Mouse (Mus musculus) olfactory bulb, adult 2 months (tissue): ENCODE data around the gene Gnl1.

Experiments
- CTCF ChIP-seq: fragments of 200-500 bp; IDR thresholded peaks from 2 replicates; pipeline ENCODE4 v1.5.1; 2012; ENCODE audit warnings: low read depth, mild to moderate bottlenecking, low read length, moderate library complexity; ENCODE audit not compliant: insufficient read depth
- POLR2A ChIP-seq: fragments of 200-500 bp; IDR thresholded peaks from 2 replicates; pipeline ENCODE4 v1.6.1; 2012; ENCODE audit warnings: mild to moderate bottlenecking, low read depth, low read length, moderate library complexity; ENCODE audit not compliant: insufficient read depth

DNA sequence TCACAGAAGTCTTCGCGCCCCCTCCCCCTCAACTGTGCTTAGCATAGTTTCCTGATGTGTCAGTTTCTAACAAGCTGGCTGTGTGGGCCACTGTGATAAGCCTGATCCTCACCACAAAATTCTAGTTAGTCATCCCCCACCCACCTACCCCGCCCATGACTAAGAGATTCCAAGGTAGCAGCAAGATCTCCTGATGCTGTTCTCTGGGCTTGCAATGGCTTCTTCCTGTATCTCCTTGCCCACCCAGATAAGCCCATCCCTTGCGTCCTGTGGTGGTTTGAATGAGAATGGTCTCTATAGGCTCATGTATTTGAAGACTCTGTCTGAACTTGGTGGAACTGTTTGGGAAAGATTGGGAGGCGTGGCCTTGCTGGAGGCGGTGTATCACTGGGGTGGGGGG is 22.3 kb downstream of the Gnl1 start:
- no peak for TF ChIP-seq CTCF
- TF ChIP-seq POLR2A, result no peak
